Mouse (Mus musculus) heart, postnatal 0 days (tissue): ENCODE data around the gene Map3k7cl.

Experiments used
- CTCF ChIP-seq: IDR thresholded peaks from 2 replicates; pipeline ENCODE4 v1.5.1; 2016; ENCODE audit warnings: antibody characterized with exemption, control low read depth, low read depth
- EP300 ChIP-seq: IDR thresholded peaks from 2 replicates; pipeline ENCODE4 v1.6.1; 2016; ENCODE audit warnings: antibody characterized with exemption, low read depth

DNA sequence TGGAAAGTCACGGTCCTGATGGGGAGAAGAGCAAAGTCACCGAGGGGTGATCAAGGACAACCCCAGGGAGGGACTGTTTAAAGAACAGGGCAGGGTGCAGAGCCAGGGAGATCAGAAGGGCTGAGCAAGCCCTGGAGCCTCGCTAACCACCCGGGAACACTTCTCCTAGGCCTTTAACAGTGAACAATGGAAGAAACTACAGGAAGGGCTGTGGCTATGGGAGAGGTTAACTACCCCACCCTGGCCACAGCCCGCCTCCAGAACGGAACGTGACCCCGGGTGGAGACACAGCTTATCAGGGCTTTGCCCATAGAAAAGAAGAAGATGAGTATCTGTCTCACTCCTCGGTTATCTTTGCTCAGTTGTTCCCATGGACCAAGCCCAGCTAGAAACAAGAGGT lies 50.9 kb downstream of the Map3k7cl start:
- no peak for TF ChIP-seq CTCF
- TF ChIP-seq EP300, result no peak
